Mouse (Mus musculus) erythroblast, embryonic 14.5 days (primary cell): ENCODE measurements around the gene Apln. TPM values are rescaled to one million over a fixed set of nuclear protein-coding genes. Genes with fewer than 3 reads are reported as not detected.

Source experiments
- H3K27me3 ChIP-seq: 2 replicates; pipeline ENCODE4 v1.6.1; 2012; ENCODE audit warnings: inconsistent platforms; ENCODE audit not compliant: control insufficient read depth
- H3K36me3 ChIP-seq: 2 replicates; pipeline ENCODE4 v1.6.1; 2012; ENCODE audit warnings: mild to moderate bottlenecking, inconsistent platforms; ENCODE audit not compliant: control insufficient read depth
- H3K4me1 ChIP-seq: 2 replicates; pipeline ENCODE4 v1.6.1; 2012; ENCODE audit warnings: inconsistent platforms; ENCODE audit not compliant: control insufficient read depth
- H3K4me3 ChIP-seq: replicated peaks from 2 replicates; pipeline ENCODE3; 2012; ENCODE audit warnings: moderate library complexity, mild to moderate bottlenecking, inconsistent platforms
- H3K9me3 ChIP-seq: 2 replicates; pipeline ENCODE4 v1.6.1; 2012; ENCODE audit warnings: low read length, inconsistent platforms, mixed read lengths; ENCODE audit not compliant: control insufficient read depth
- GATA1 ChIP-seq: IDR thresholded peaks from 2 replicates; pipeline ENCODE4 v1.6.1; 2012; ENCODE audit warnings: low read length, inconsistent platforms, mixed read lengths
- TAL1 ChIP-seq: IDR thresholded peaks from 3 replicates; pipeline ENCODE4 v1.6.1; 2012; ENCODE audit warnings: low read length, inconsistent platforms, mixed read lengths
- polyA plus RNA-seq: library from polyadenylated mRNA; stranded (reverse); fragments of >175 nt; gene quantifications from 2 replicates; pipeline ENCODE4 v1.2.3, GENCODE M21; 2012

The Apln gene
- polyA plus RNA-seq: not detected in 2 replicates

DNA sequence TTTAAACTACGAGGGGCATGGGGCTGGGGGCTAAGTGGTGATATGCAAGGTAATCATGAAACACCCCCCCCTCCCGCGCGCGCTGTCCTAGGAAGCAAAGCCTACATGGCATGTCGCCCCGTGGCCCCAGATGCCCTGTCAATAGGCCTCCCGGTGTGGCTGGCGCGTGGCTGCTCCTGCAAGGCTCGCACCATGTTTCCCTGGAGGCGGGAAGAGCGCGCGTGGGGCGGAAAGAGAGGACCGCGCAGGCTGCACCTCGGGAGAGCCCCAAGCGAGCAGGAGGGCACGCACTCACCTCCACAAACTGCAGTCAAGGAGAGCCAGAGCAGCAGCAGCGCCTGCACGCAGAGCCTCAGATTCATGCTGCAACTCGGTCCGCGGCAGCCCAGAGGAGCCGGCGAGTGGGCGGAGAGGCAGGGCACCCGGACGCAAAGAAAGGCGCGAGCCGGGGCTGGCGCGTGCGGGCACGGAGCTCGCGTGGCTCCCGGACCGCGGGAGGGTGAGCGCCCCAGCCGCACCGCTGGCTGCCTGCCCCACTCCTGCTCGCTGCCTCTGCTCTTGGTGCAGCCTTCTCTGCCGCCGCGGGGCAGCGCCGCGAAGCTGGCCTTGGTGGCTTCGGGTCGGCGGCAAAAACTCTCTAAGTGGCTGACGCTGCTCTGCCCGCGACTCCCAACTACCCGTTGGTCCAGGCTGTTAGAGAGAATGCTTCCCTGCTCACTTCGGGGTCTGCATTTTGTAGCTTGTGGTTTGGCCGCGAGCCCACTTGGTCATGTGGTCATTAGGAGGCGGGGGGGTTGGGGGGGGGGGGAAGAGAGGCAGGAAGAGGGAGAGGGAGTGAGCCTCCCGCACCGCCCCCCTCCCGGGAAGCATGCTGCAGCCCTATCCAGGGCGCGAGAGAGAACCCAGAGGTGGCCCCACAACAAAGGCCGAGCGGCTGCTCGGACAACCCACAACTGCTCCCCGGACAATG is at the start of gene Apln:
Apln (minus strand) TSS at position 710 of the 970 bp plus-strand sequence.
- H3K36me3 ChIP-seq: no peaks in the 10 kb centered on the region
- no peaks in the 10 kb centered on the region for H3K4me1 ChIP-seq
- no peak within 1 kb of the TSS for H3K4me3 ChIP-seq
- peaks cover 8% of the 10 kb centered on the region for H3K9me3 ChIP-seq
- TF ChIP-seq TAL1 (no peak), GATA1 (no peak)
- H3K27me3 ChIP-seq: peaks cover 50% of the 10 kb centered on the region

DNA sequence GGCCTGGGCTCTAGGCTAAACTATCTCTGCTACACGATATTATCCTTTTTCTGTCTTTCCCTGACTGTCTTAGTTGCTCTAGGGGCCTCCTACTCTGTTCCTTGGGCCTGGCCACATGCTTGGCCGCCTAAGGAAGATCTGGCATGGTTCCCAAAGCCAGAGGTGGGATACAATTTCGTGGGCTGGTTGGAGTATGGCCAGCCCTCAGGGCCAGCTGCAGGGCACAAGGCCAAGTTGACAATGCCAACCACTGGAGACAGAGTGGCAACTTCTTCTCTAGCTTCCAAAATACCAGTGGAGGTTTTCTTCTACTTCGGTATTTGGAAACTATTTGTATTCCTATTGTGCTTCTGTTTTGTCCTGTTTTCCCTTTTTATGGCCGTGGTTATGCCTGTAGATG is 47.7 kb upstream of the Apln start:
- Histone ChIP-seq H3K9me3 (no peaks in the 10 kb centered on the region), H3K36me3 (no peaks in the 10 kb centered on the region), H3K4me3 (no peak overlapping the region), H3K27me3 (no peaks in the 10 kb centered on the region), H3K4me1 (no peaks in the 10 kb centered on the region)
- TF ChIP-seq TAL1 (no peak), GATA1 (no peak)

DNA sequence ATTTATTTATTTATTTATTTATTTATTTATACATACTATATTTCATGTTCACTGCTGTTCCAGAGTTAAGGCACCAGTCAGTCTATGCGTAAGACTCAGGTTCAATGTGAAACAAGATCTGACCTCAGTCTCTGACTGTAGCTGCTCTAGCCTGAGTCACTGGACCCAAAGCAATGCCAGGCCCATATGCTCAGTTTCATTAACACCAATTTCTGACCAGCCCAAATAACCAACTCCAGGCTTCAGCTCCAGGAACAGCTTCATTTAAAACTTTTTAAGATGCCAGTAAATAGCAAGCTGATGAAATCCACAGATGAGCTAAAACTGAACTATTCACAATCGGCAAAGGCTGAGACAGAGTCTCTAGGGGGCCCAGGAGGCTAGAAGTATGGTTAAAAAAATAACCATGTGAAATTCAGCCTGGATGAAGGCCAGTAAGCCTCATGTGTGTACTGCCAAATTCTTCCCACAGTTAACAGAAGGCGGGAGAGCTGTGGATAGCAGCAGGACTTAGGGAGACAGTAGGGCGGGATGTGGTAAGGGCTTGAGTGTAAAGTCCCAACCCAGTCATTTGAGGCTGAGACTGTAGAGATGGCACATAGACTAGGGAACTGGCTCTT is 42.3 kb upstream of the Apln start:
- no peak for TF ChIP-seq TAL1
- TF ChIP-seq GATA1: no peak
- Histone ChIP-seq H3K4me1 (no peaks in the 10 kb centered on the region), H3K9me3 (no peaks in the 10 kb centered on the region), H3K36me3 (no peaks in the 10 kb centered on the region), H3K27me3 (peaks cover 7% of the 10 kb centered on the region), H3K4me3 (no peak overlapping the region)

DNA sequence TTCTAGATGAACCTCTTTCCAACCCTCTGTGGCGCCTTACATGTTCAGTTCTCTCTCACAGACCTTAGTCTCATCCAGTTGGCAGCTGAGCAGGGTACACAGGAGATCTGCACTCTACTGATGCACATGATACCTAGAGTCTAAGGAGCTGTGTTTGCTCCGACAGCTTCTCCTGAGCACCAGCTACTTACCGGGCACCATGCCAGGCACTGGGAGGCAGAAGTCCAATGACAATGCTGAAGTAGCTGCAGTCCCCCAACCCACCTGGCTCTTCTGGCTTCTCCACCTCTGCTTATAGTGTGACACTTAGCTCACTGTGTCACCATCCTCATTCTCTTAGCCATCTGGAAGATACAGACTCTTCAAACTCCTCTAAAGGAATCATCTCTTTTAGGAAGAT is 40.0 kb upstream of the Apln start:
- no peak for TF ChIP-seq TAL1
- H3K9me3 ChIP-seq: no peaks in the 10 kb centered on the region
- H3K4me3 ChIP-seq: no peak overlapping the region
- H3K4me1 ChIP-seq: no peaks in the 10 kb centered on the region
- H3K27me3 ChIP-seq: peaks cover 10% of the 10 kb centered on the region
- no peaks in the 10 kb centered on the region for H3K36me3 ChIP-seq

DNA sequence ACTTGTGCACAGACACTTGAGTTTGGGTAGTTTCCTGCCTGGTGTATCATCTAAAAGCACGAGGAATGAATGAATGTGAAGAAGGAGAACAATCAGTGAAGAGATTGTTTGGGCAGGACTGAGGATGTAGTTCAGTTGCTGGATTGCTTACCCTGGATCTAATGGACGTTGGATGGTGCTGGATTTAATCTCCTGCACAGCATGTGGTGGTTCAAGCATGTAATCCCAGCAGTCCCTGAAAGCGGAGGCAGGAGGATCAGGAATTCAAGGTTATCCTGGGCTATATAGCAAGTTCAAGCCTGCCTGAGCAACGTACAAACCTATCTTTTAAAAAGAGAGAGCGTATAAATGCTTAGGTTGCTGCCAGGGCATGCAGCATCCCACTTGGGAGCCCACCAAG is 37.7 kb upstream of the Apln start:
- Histone ChIP-seq H3K36me3 (no peaks in the 10 kb centered on the region), H3K4me3 (no peak overlapping the region), H3K4me1 (no peaks in the 10 kb centered on the region), H3K9me3 (no peaks in the 10 kb centered on the region), H3K27me3 (peaks cover 10% of the 10 kb centered on the region)
- TF ChIP-seq GATA1 (no peak), TAL1 (no peak)

DNA sequence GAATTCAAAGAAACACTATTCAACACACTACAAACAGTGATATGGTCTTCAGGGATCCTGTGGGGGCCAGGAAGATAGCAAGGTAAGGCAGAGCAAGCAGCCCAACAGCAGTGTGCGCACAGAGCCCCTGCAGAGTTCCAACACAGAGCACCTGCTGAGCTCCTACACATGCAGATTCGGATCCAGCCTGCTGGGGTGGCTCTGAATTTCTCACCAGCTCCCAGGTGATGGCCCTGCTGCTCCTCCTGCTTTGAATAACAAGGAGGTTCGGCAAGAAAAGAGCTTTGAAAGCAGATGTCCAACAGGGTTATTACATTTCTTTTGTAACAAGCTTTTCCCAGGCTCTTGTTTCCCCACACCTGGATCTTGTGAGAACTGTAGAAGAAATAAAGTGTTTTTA is 37.3 kb upstream of the Apln start:
- TF ChIP-seq TAL1: no peak
- TF ChIP-seq GATA1: no peak
- Histone ChIP-seq H3K9me3 (no peaks in the 10 kb centered on the region), H3K36me3 (no peaks in the 10 kb centered on the region), H3K27me3 (peaks cover 10% of the 10 kb centered on the region), H3K4me3 (no peak overlapping the region), H3K4me1 (no peaks in the 10 kb centered on the region)

DNA sequence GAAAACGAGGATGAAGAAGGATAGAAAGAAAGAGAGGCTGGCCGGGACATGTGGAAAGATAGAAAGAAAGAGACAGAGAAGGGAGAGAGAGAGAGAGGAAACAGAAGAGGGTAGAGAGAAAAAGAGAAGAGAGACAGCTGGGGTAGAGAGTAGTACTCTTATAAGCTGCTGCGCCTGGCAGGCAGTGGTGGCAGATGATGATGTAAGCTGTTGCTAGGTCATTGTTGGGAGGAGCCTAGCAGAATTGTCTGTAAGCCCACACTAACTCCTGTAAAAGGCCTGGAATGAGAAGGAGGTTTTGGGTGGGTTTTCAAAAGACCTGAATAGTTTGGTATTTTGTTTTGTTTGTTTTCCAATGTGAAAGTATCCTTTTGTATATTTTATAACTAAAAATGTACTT is 32.2 kb upstream of the Apln start:
- TF ChIP-seq TAL1 (no peak), GATA1 (no peak)
- no peak overlapping the region for H3K4me3 ChIP-seq
- H3K27me3 ChIP-seq: peaks cover 3% of the 10 kb centered on the region
- no peaks in the 10 kb centered on the region for H3K36me3 ChIP-seq
- H3K9me3 ChIP-seq: no peaks in the 10 kb centered on the region
- no peaks in the 10 kb centered on the region for H3K4me1 ChIP-seq

DNA sequence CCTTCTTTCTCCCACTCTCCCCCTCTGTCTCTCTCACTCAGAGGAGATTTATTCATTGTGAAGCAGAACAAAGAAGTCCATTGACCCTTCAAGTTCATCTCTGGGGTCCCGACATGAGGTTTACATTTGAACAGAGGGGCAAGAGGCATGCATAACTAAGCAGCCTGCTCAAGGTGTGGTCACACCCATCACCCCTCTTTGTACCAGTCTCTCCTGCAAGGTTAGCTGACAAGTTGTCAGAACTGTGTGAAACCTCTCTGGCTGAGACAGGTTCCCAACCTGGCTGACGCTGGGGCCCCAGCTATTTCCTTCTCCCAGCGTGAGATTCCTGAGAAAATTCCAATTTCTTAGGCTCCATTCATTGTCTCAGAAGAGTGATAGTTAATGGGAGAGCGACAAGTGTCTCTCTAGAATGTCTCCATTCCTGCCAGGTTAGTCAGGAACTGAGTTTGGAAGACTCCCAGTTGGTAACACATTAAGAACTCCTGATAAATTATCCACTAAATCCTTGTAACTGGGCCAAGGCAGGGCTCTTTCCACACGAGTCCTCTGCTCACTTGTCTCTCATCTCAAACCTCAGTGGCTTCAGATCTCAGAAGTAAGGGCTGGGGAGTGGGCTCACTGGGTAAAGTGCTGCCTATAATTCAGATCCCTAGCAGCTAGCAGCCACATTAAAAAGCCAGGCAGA is 29.7 kb upstream of the Apln start:
- H3K36me3 ChIP-seq: no peaks in the 10 kb centered on the region
- H3K27me3 ChIP-seq: no peaks in the 10 kb centered on the region
- no peak overlapping the region for H3K4me3 ChIP-seq
- TF ChIP-seq TAL1 (no peak), GATA1 (no peak)
- H3K9me3 ChIP-seq: no peaks in the 10 kb centered on the region
- no peaks in the 10 kb centered on the region for H3K4me1 ChIP-seq

DNA sequence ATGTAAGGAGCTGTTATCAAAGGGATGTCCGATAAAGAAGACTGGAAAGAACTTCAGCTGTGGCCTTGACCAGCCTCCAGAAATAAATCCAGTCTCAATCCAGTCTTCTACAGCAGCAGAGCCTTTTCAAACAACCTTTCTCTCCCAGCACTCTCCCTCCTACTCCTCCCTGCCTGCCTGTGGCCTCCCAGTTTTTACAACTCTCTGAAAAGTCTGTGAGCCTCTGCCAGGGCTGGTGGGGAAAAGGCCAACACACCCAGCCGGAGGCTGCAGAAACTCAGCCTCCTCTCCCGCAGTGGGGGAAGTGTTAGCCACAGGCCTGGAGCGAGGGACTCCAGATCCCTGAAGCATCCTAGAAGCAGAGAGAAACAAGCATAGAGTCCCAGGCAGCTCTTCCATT is 27.8 kb upstream of the Apln start:
- Histone ChIP-seq H3K36me3 (no peaks in the 10 kb centered on the region), H3K9me3 (no peaks in the 10 kb centered on the region), H3K27me3 (no peaks in the 10 kb centered on the region), H3K4me3 (no peak overlapping the region), H3K4me1 (no peaks in the 10 kb centered on the region)
- no peak for TF ChIP-seq TAL1
- TF ChIP-seq GATA1: no peak
